Mouse (Mus musculus): ENCODE results near the gene Hsd17b11. TPM values are rescaled to one million over a fixed set of nuclear protein-coding genes. Genes with fewer than 3 reads are reported as not detected.

Gene Hsd17b11
- polyA plus RNA-seq (2014; fragmentation: Illumina TruSeq; extraction: RNeasy Lipid Tissue Mini Kit (QIAGEN cat#74804)) = 112 TPM

GRCm38 (mm10) chr5:104021597-104022378, at the start of gene Hsd17b11:
TSS of gene Hsd17b11 (minus strand) at chr5:104021919.

GRCm38 (mm10) chr5:104046256-104047199, 24.8 kb upstream of the Hsd17b11 start, which contains the start of gene Nudt9:
TSS of gene Nudt9 (plus strand) at chr5:104046306.

GRCm38 (mm10) chr5:103977297-103977696, 44.4 kb downstream of the Hsd17b11 start, which contains the start of gene Hsd17b13:
TSS of gene Hsd17b13 (minus strand) at chr5:103977410.

Other genes with a start within 250 kb of the Hsd17b11 start
- gene Klhl8, start 110.7 kb downstream of the Hsd17b11 start, polyA plus RNA-seq (2014; fragmentation: Illumina TruSeq; extraction: RNeasy Lipid Tissue Mini Kit (QIAGEN cat#74804)) = 10.9 TPM
- gene Hsd17b13, start 44.5 kb downstream of the Hsd17b11 start, polyA plus RNA-seq (2014; fragmentation: Illumina TruSeq; extraction: RNeasy Lipid Tissue Mini Kit (QIAGEN cat#74804)) = 0.57 TPM
- 9.2 TPM for gene Nudt9, start 24.4 kb upstream of the Hsd17b11 start, polyA plus RNA-seq (2014; fragmentation: Illumina TruSeq; extraction: RNeasy Lipid Tissue Mini Kit (QIAGEN cat#74804))
- gene Gm17660, start 55.7 kb upstream of the Hsd17b11 start, polyA plus RNA-seq (2014; fragmentation: Illumina TruSeq; extraction: RNeasy Lipid Tissue Mini Kit (QIAGEN cat#74804)) = not detected
- gene Sparcl1, start 91.8 kb upstream of the Hsd17b11 start, polyA plus RNA-seq (2014; fragmentation: Illumina TruSeq; extraction: RNeasy Lipid Tissue Mini Kit (QIAGEN cat#74804)) = 598 TPM
- not detected for gene Dspp, start 148.8 kb upstream of the Hsd17b11 start, polyA plus RNA-seq (2014; fragmentation: Illumina TruSeq; extraction: RNeasy Lipid Tissue Mini Kit (QIAGEN cat#74804))
- not detected for gene Dmp1, start 180.7 kb upstream of the Hsd17b11 start, polyA plus RNA-seq (2014; fragmentation: Illumina TruSeq; extraction: RNeasy Lipid Tissue Mini Kit (QIAGEN cat#74804))

All from ovary, adult 10 weeks (tissue).